Mouse (Mus musculus) ES-E14 (cell line): Measurements from ENCODE around the gene Ebf1.

ENCODE experiments used
- CHD2 ChIP-seq: IDR thresholded peaks from 2 replicates; pipeline ENCODE4 v1.6.1; 2014; ENCODE audit warnings: mild to moderate bottlenecking, low read depth, low read length, inconsistent platforms
- HCFC1 ChIP-seq: IDR thresholded peaks from 2 replicates; pipeline ENCODE4 v1.6.1; 2012; ENCODE audit warnings: low read length, inconsistent platforms, borderline replicate concordance; ENCODE audit not compliant: insufficient read depth
- MAFK ChIP-seq: IDR thresholded peaks from 2 replicates; pipeline ENCODE4 v1.6.1; 2014; ENCODE audit warnings: mild to moderate bottlenecking, low read depth, low read length, inconsistent platforms; ENCODE audit not compliant: insufficient read depth
- ZC3H11A ChIP-seq: IDR thresholded peaks from 2 replicates; pipeline ENCODE4 v1.6.1; 2012; ENCODE audit warnings: low read depth, mild to moderate bottlenecking, inconsistent platforms, low read length, borderline replicate concordance
- ZNF384 ChIP-seq: IDR thresholded peaks from 2 replicates; pipeline ENCODE4 v1.6.1; 2012; ENCODE audit warnings: low read depth, low read length, inconsistent platforms

GRCm38 (mm10) chr11:44813534-44813933, 196.4 kb downstream of the Ebf1 start:
- TF ChIP-seq MAFK = no peak
- TF ChIP-seq ZC3H11A = no peak
- TF ChIP-seq ZNF384 = no peak
- TF ChIP-seq HCFC1 = no peak
- no peak for TF ChIP-seq CHD2
